Mouse (Mus musculus) natural killer cell, adult 2 months (primary cell): ENCODE measurements at regions not wholly inside any gene's neighbourhood (a gene's known extent, or its start where the extent isn't known, plus 50 kb on each side); places are given as distances from the start of the nearest gene placed in this dataset.

Experiments
- DNase-seq, 2 experiments: peaks; one replicate each; pipeline ENCODE4 v3.0.0; 2022; ENCODE audit warnings: low spot score in 2 of 2

- DNase-seq: no peak
Measured at GRCm38 (mm10) chr14:24829001-24829400, 342.1 kb downstream of the Rps24 start.

- DNase-seq: no peak
Measured at GRCm38 (mm10) chr14:24833211-24833610, 346.3 kb downstream of the Rps24 start.

GRCm38 (mm10) chr14:24838219-24838618 lies 351.3 kb downstream of the Rps24 start:
- no peak for DNase-seq

- no peak for DNase-seq
Measured at GRCm38 (mm10) chr14:24839056-24839455, 352.1 kb downstream of the Rps24 start.

- DNase-seq: no peak
Measured at GRCm38 (mm10) chr14:24841715-24842496, 355.0 kb downstream of the Rps24 start.

- no peak for DNase-seq
Measured at GRCm38 (mm10) chr14:24843626-24844025, 356.7 kb downstream of the Rps24 start.

- DNase-seq: no peak
Measured at GRCm38 (mm10) chr14:24850491-24850890, 363.6 kb downstream of the Rps24 start.

- no peak for DNase-seq
Measured at GRCm38 (mm10) chr14:24854459-24854858, 367.5 kb downstream of the Rps24 start.

- DNase-seq: no peak
Measured at GRCm38 (mm10) chr14:24862171-24862570, 375.2 kb downstream of the Rps24 start.

- DNase-seq: no peak
Measured at GRCm38 (mm10) chr14:24862661-24863060, 375.7 kb downstream of the Rps24 start.

GRCm38 (mm10) chr14:24863116-24863515 lies 376.2 kb downstream of the Rps24 start:
- no peak for DNase-seq

- no peak for DNase-seq
Measured at GRCm38 (mm10) chr14:24865579-24866230, 378.8 kb downstream of the Rps24 start.

- no peak for DNase-seq
Measured at GRCm38 (mm10) chr14:24867816-24868215, 380.9 kb downstream of the Rps24 start.

GRCm38 (mm10) chr14:24868756-24869155 lies 381.8 kb downstream of the Rps24 start:
- DNase-seq: no peak

GRCm38 (mm10) chr14:24870246-24870645 lies 383.3 kb downstream of the Rps24 start:
- no peak for DNase-seq

GRCm38 (mm10) chr14:24871392-24871998 lies 384.6 kb downstream of the Rps24 start:
- no peak for DNase-seq

GRCm38 (mm10) chr14:24872931-24873330 lies 386.0 kb downstream of the Rps24 start:
- no peak for DNase-seq

GRCm38 (mm10) chr14:24873406-24873805 lies 386.5 kb downstream of the Rps24 start:
- no peak for DNase-seq

- no peak for DNase-seq
Measured at GRCm38 (mm10) chr14:24874426-24875155, 387.7 kb downstream of the Rps24 start.

GRCm38 (mm10) chr14:24875156-24875545 lies 388.2 kb downstream of the Rps24 start:
- DNase-seq: no peak

- no peak for DNase-seq
Measured at GRCm38 (mm10) chr14:24875934-24876333, 389.0 kb downstream of the Rps24 start.

- no peak for DNase-seq
Measured at GRCm38 (mm10) chr14:24876508-24876907, 389.6 kb downstream of the Rps24 start.
